Comparison of ENCODE assay signal across 11 mouse cellular contexts in the genomic region with DNA sequence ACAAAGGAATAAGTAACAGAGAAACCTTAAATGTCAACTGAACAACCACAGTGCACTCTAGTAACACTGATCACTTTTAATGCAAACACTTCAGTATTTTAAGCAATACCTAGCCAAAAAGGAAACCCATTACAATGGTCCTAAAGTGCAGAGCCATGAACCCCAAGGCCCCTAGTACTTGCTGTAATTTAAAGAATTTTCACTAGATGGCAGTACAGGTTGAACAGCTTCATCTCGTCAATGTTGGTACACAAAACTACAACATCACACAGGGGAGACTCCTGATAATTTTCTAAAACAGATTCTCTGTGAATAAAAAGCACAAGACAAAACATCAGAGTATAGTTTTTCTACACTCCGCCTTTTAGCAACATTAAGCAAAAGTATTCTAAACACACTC.
DNase-seq lines count a peak whose midpoint lies in the region; ATAC-seq and TF ChIP-seq lines count a peak whose summit lies in the region.
"Had no signal": no experiment of that assay in that cellular context is flagged by ENCODE, and none has a peak within 500 bp of the region (broad histone marks: within the 10 kb centered on the region; RNA-seq: fewer than 3 reads in every experiment).

No protein-coding gene starts in this region.

- peak; percentile 4 for DNase-seq in lung, postnatal 0 days (ENCODE audit: low spot score)
- no peak for DNase-seq in lung, postnatal 25 days (ENCODE audit: low spot score)
- DNase-seq in embryo, embryonic 10 days (ENCODE audit: low spot score): peak; percentile 48
- peak; percentile 77 for DNase-seq in retina, embryonic 14.5 days (ENCODE audit: low spot score)
- no peak for DNase-seq in gastrocnemius, adult 8-10 months (ENCODE audit: low spot score in 2 of 2)
- no peak for DNase-seq in c-Kit-positive CD71-positive TER-119-positive erythroid progenitor cells, embryonic 14.5 days (ENCODE audit: low spot score)

- H3K4me1 ChIP-seq in forebrain, embryonic 13.5 days: peaks cover 4% of the 10 kb centered on the region; the same call in 1 of the 2 replicates
- no peaks in the 10 kb centered on the region for H3K4me1 ChIP-seq in forebrain, embryonic 16.5 days (replicated peaks; ENCODE audit: control insufficient read depth, insufficient read depth, low read length)
- H3K4me1 ChIP-seq in lung, postnatal 0 days (ENCODE audit: insufficient read depth, low read depth, low read length): no peaks in the 10 kb centered on the region
- H3K4me1 ChIP-seq: heart, embryonic 15.5 days; limb, embryonic 13.5 days; megakaryocyte, embryonic 14.5 days had no signal

- TF ChIP-seq EP300 in lung, postnatal 0 days (IDR thresholded peaks at IDR 0.05): no peak

- ATAC-seq in forebrain, embryonic 13.5 days: 0 out of 2 replicates have a peak, but pooled peaks have one; percentile 8
- no peak for ATAC-seq in forebrain, embryonic 16.5 days
- no peak for ATAC-seq in lung, postnatal 0 days

- H3K4me2 ChIP-seq in forebrain, embryonic 13.5 days: no peak overlapping the region
- no peak overlapping the region for H3K4me2 ChIP-seq in forebrain, embryonic 16.5 days (ENCODE audit: low read length)
- no peak overlapping the region for H3K4me2 ChIP-seq in lung, postnatal 0 days (replicated peaks; ENCODE audit: low read depth, low read length)
- H3K4me2 ChIP-seq: heart, embryonic 15.5 days; limb, embryonic 13.5 days had no signal

- no peaks in the 10 kb centered on the region for H3K27me3 ChIP-seq in forebrain, embryonic 13.5 days
- no peaks in the 10 kb centered on the region for H3K27me3 ChIP-seq in forebrain, embryonic 16.5 days (replicated peaks; ENCODE audit: control insufficient read depth, insufficient read depth, low read length)
- H3K27me3 ChIP-seq in lung, postnatal 0 days (replicated peaks; ENCODE audit: insufficient read depth, low read length): no peaks in the 10 kb centered on the region
- H3K27me3 ChIP-seq: heart, embryonic 15.5 days; limb, embryonic 13.5 days; megakaryocyte, embryonic 14.5 days had no signal

- no peak overlapping the region for H3K9ac ChIP-seq in forebrain, embryonic 13.5 days
- H3K9ac ChIP-seq in forebrain, embryonic 16.5 days (replicated peaks; ENCODE audit: low read depth, low read length): no peak overlapping the region
- no peak overlapping the region for H3K9ac ChIP-seq in lung, postnatal 0 days (replicated peaks; ENCODE audit: low read depth)
- H3K9ac ChIP-seq: heart, embryonic 15.5 days; limb, embryonic 13.5 days had no signal

- H3K4me3 ChIP-seq in forebrain, embryonic 13.5 days: no peak overlapping the region
- H3K4me3 ChIP-seq in forebrain, embryonic 16.5 days (replicated peaks; ENCODE audit: low read length): no peak overlapping the region
- no peak overlapping the region for H3K4me3 ChIP-seq in lung, postnatal 0 days (ENCODE audit: low read depth, low read length)
- H3K4me3 ChIP-seq: heart, embryonic 15.5 days; limb, embryonic 13.5 days; megakaryocyte, embryonic 14.5 days had no signal

- H3K27ac ChIP-seq in forebrain, embryonic 13.5 days: no peak overlapping the region
- no peak overlapping the region for H3K27ac ChIP-seq in forebrain, embryonic 16.5 days (ENCODE audit: low read length)
- H3K27ac ChIP-seq in lung, postnatal 0 days (ENCODE audit: low read length): no peak overlapping the region
- H3K27ac ChIP-seq: heart, embryonic 15.5 days; limb, embryonic 13.5 days had no signal

- TF ChIP-seq CTCF in lung, postnatal 0 days (IDR thresholded peaks at IDR 0.05): peak; percentile 36

- 29% methylated on average over 2 of the region's 2 CpGs for WGBS in forebrain, embryonic 13.5 days
- 23% methylated on average over 2 of the region's 2 CpGs for WGBS in forebrain, embryonic 16.5 days
- 34% methylated on average over 2 of the region's 2 CpGs for WGBS in lung, postnatal 0 days

- no peaks in the 10 kb centered on the region for H3K36me3 ChIP-seq in forebrain, embryonic 13.5 days (ENCODE audit: poor library complexity, severe bottlenecking)
- no peaks in the 10 kb centered on the region for H3K36me3 ChIP-seq in forebrain, embryonic 16.5 days (ENCODE audit: control insufficient read depth, insufficient read depth)
- H3K36me3 ChIP-seq in lung, postnatal 0 days (ENCODE audit: insufficient read depth, low read length): no peaks in the 10 kb centered on the region
- H3K36me3 ChIP-seq: heart, embryonic 15.5 days; limb, embryonic 13.5 days had no signal

- no peaks in the 10 kb centered on the region for H3K9me3 ChIP-seq in forebrain, embryonic 13.5 days (replicated peaks)
- no peaks in the 10 kb centered on the region for H3K9me3 ChIP-seq in forebrain, embryonic 16.5 days (ENCODE audit: control insufficient read depth, low read length)
- no peaks in the 10 kb centered on the region for H3K9me3 ChIP-seq in lung, postnatal 0 days (ENCODE audit: low read length)
- H3K9me3 ChIP-seq: heart, embryonic 15.5 days; limb, embryonic 13.5 days; megakaryocyte, embryonic 14.5 days had no signal

Comparison
In these comparisons a context has a peak if more than half of its experiments do, and no peak if none do; other contexts are left out.
1. DNase-seq: peak in lung, postnatal 0 days (single experiment), embryo, embryonic 10 days (single experiment) and retina, embryonic 14.5 days (single experiment); none in lung, postnatal 25 days (single experiment), gastrocnemius, adult 8-10 months (0 of 2) and c-Kit-positive CD71-positive TER-119-positive erythroid progenitor cells, embryonic 14.5 days (single experiment).